Mouse (Mus musculus) CH12.LX (cell line): ENCODE data around the gene Cdyl.

Experiments used
- CTCF ChIP-seq, 2 experiments: IDR thresholded peaks in 1 of 2; conservative IDR thresholded peaks in 1 of 2; 2 replicates each; pipeline ENCODE4 v1.5.1; 2011 to 2012; ENCODE audit warnings: low read depth in 2 of 2, low read length in 2 of 2, improper control_type of control experiment in 1 of 2, inconsistent platforms in 1 of 2, mild to moderate bottlenecking in 1 of 2, moderate library complexity in 1 of 2
- JUND ChIP-seq: conservative IDR thresholded peaks from 2 replicates; pipeline ENCODE4 v1.6.1; 2011; ENCODE audit warnings: low read depth, low read length, improper control_type of control experiment
- POLR2A ChIP-seq: IDR thresholded peaks from 2 replicates; pipeline ENCODE4 v1.6.1; 2011; ENCODE audit warnings: low read depth, mild to moderate bottlenecking, improper control_type of control experiment, low read length
- USF2 ChIP-seq: conservative IDR thresholded peaks from 2 replicates; pipeline ENCODE4 v1.6.1; 2011; ENCODE audit warnings: low read depth, low read length, improper control_type of control experiment
- ZMIZ1 ChIP-seq: IDR thresholded peaks from 2 replicates; pipeline ENCODE4 v1.6.1; 2012; ENCODE audit warnings: low read depth, mild to moderate bottlenecking, inconsistent platforms, low read length, improper control_type of control experiment

DNA sequence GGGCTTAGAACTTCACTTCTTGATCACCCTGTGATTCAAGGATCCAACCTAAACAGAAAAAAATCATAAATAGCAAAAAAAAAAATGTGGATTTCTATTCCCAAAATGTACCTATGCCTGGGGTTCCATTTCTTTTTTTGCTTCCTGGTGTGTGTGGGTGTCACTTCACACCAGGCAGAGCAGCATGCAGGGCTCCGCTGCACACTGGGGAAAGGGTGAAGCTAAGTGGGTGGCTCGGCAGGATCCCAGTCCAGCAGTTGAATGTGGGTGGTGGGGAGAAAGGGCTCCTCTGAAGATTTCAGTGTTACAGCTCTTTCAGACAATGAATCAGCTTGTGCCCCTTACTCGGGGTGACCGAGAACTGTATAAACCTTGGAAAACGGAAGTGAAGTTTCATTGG is 215.8 kb downstream of the Cdyl start:
- TF ChIP-seq ZMIZ1 (no peak), POLR2A (no peak), CTCF (conservative IDR thresholded peaks at IDR 0.05 in 1 of 2, IDR thresholded peaks at IDR 0.05 in 1 of 2; ENCODE audit: low read depth in 2 of 2, low read length in 2 of 2) (no peak), USF2 (no peak), JUND (no peak)
